Mouse (Mus musculus): ENCODE results near the gene Mfsd4b5.
"Not testable (repeated sequence)": the region's sequence is repeated elsewhere in the genome, so short reads cannot be mapped to it uniquely, and the experiment has no call there.

Gene Mfsd4b5

GRCm38 (mm10) chr10:39960441-39960822 lies 26.0 kb downstream of the Mfsd4b5 start:
- DNase-seq: no peak

- DNase-seq: peak; percentile 80
Observed at GRCm38 (mm10) chr10:39959761-39960440, 26.5 kb downstream of the Mfsd4b5 start, which contains the start of gene Mfsd4b3. Gene Mfsd4b3 (minus strand): TSS chr10:39960153.

GRCm38 (mm10) chr10:39958266-39958665 lies 28.2 kb downstream of the Mfsd4b5 start:
- no peak for DNase-seq

GRCm38 (mm10) chr10:39956340-39956878 lies 30.0 kb downstream of the Mfsd4b5 start:
- DNase-seq: no peak

GRCm38 (mm10) chr10:39955163-39955562 lies 31.3 kb downstream of the Mfsd4b5 start:
- no peak for DNase-seq

GRCm38 (mm10) chr10:39949377-39949954 lies 37.0 kb downstream of the Mfsd4b5 start:
- DNase-seq: no peak

GRCm38 (mm10) chr10:39947195-39947594 lies 39.3 kb downstream of the Mfsd4b5 start:
- not testable (repeated sequence) for DNase-seq

- no peak for DNase-seq
Observed at GRCm38 (mm10) chr10:39936553-39936952, 49.9 kb downstream of the Mfsd4b5 start.

GRCm38 (mm10) chr10:39926616-39927139 lies 59.8 kb downstream of the Mfsd4b5 start, which contains the start of gene Mfsd4b2:
Gene Mfsd4b2 (minus strand): TSS chr10:39926923.
- DNase-seq: no peak

- not testable (repeated sequence) for DNase-seq
Observed at GRCm38 (mm10) chr10:39924556-39924955, 61.9 kb downstream of the Mfsd4b5 start.

GRCm38 (mm10) chr10:39912616-39913015 lies 73.8 kb downstream of the Mfsd4b5 start:
- no peak for DNase-seq

GRCm38 (mm10) chr10:39908768-39909441 lies 77.5 kb downstream of the Mfsd4b5 start:
- no peak for DNase-seq

Data from cerebellum, adult 11 months (tissue).